Mouse (Mus musculus) myocyte (in vitro differentiated cells): ENCODE results near the gene Pyurf.

Experiments used
- E2F4 ChIP-seq: IDR thresholded peaks from one replicate; pipeline ENCODE4 v1.6.1; 2011; ENCODE audit warnings: mild to moderate bottlenecking, control low read depth, moderate library complexity; ENCODE audit not compliant: insufficient read depth
- MAX ChIP-seq: IDR thresholded peaks from one replicate; pipeline ENCODE4 v1.6.1; 2011; ENCODE audit warnings: low read depth, mild to moderate bottlenecking, control low read depth
- MYOD1 ChIP-seq, 3 experiments: IDR thresholded peaks; one replicate each; pipeline ENCODE4 v1.6.1; 2011; ENCODE audit warnings: control low read depth in 2 of 3, low read depth in 2 of 3, mild to moderate bottlenecking in 2 of 3, moderate library complexity in 1 of 3; ENCODE audit not compliant: insufficient read length in 2 of 3, control insufficient read depth in 1 of 3
- MYOG ChIP-seq, 3 experiments: IDR thresholded peaks; one replicate each; pipeline ENCODE4 v1.6.1; 2011; ENCODE audit warnings: control low read depth in 2 of 3, low read depth in 2 of 3, mild to moderate bottlenecking in 2 of 3; ENCODE audit not compliant: insufficient read length in 2 of 3, control insufficient read depth in 1 of 3, insufficient read depth in 1 of 3
- POLR2A ChIP-seq: IDR thresholded peaks from one replicate; pipeline ENCODE4 v1.6.1; 2011; ENCODE audit warnings: low read depth, mild to moderate bottlenecking, control low read depth, moderate library complexity; ENCODE audit not compliant: insufficient read length
- POLR2AphosphoS2 ChIP-seq: IDR thresholded peaks from one replicate; pipeline ENCODE4 v1.6.1; 2011; ENCODE audit warnings: low read depth, control low read depth; ENCODE audit not compliant: insufficient read length
- USF1 ChIP-seq: IDR thresholded peaks from one replicate; pipeline ENCODE4 v1.6.1; 2011; ENCODE audit warnings: low read depth, mild to moderate bottlenecking, control low read depth, moderate library complexity

DNA sequence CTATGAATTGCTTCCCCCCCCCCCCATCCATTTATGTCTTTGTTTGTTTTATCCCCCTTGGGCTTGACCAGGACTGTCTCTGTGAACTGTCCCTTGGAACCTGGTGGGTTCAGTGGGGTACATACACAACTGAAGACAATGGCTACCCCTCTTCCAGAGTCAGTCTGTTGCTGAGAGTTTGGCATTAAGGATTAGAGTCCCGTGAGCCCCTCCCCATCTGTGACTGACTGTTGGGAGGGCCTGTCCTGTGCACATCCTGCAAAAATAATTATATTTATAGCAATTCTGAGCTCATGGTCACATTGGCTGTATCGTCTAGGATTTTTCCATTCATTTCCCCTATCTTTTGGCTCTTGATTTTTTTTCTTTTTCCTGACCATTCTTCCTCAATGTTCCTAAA, 11.8 kb upstream of the Pyurf start:
- TF ChIP-seq MYOG (IDR thresholded peaks at IDR 0.05; ENCODE audit: control insufficient read depth in 1 of 3, insufficient read depth in 1 of 3, insufficient read length in 2 of 3, low read depth in 2 of 3) (no peak), POLR2A (no peak), MAX (no peak), POLR2AphosphoS2 (no peak), E2F4 (no peak), USF1 (no peak), MYOD1 (IDR thresholded peaks at IDR 0.05; ENCODE audit: control insufficient read depth in 1 of 3, insufficient read length in 2 of 3, low read depth in 2 of 3) (no peak)
